Mouse (Mus musculus) thymus, postnatal 36 days (tissue): ENCODE results near the gene Robo2.
"Not testable (repeated sequence)": the region's sequence is repeated elsewhere in the genome, so short reads cannot be mapped to it uniquely, and the experiment has no call there.

Experiments
- DNase-seq, 2 experiments: peaks; one replicate each; pipeline ENCODE4 v3.0.0; 2022; ENCODE audit warnings: mixed read lengths in 2 of 2

Gene Robo2

DNA sequence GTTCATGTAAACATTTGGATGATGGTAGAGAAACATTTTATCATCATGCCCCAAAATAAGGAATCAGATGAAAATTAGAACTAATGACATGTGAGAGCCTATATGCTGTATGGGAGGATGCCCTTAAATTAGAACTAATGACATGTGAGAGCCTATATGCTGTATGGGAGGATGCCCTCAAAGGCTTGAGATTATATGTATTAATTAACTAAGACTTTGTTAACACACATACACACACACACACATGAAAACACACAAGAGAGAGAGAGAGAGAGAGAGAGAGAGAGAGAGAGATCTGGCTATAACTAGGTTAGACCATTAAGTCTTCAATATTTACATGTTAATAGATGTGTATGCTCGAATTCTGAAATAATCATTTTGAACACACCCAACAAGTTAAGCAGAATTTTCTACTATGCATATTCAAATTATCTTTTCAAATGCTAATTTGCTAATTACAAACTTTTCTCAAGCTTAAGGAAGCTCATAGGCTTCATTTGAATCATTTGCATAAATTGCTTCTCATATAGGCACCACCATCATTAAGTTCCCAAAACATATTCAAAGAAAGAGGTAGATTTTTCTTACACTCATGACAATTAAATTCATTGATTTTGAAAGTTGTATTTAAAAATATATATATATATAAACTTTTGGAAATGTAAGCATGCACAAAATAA, 211.5 kb downstream of the Robo2 start:
- no peak for DNase-seq

DNA sequence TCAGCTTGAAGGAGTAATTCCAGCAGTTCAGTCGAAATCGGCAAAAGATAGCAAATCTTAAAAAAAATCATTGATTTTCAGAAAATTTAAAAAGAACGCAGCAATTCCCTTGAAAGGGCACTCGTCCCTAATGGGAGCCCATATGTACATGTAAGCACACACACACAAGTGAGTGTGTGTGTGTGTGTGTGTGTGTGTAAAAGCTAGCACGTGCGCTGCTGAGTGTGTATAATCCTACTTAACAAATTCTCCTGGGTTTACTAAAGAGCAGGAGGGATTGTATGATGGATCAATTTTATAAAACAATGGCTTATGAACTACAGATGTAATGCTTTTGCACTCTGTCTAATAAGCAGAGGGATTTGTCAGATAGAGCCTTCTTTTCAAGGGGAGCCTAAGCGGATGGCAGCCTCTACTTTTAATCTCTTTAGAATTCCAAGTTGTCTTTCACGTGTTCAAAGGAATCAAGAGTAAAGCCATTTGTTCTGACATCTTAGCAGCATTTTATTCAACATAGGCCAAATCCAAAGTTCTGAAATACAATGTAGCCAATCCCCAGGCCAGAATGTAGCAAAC, 218.6 kb downstream of the Robo2 start:
- DNase-seq = no peak

DNA sequence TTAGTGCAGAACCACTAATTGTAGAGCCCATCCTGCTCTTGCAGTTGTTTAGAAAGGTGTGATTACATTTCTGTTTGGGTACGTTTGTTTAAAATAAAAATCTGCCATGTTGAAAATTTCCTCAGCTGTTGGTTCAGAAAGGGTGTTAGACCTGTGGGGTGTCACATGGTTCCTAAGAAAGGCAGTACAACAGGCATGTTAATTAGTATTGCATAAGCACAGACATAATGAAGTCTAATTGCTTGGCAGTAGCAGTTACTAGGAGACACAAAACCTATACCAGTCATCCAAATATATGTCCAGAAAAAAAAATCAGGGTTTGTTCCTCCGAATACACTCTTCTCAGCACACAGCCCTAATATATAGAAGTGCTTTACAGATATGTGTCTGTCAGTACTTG, 220.0 kb downstream of the Robo2 start:
- DNase-seq = no peak

DNA sequence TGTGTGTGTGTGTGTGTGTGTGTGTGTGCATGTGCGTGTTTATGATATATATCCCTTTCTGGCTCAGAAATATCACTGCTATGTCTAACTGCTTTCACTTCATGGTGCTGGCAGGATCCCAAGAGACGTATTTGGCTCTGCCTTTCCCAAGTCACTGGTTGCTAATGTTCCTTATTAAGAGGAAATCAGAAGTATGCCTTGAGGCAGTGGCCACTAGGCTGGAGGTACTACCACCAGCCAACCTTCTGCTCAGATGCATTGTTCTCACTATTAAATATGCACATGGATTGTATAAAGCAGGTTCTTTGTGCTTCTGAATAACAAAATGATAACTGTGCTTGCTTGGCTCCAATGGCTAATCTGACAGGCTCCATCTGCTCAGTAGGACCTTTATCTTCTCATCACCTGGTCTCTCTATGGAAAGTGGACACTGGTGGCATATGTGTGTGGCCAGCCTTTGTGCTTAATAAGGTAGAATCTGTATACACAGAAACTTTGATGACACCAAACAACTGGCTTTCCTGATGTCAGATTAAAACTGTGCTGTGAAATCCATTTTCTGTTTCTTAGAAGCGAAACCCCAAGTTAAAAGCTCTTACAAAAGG, 229.0 kb downstream of the Robo2 start:
- no peak for DNase-seq

DNA sequence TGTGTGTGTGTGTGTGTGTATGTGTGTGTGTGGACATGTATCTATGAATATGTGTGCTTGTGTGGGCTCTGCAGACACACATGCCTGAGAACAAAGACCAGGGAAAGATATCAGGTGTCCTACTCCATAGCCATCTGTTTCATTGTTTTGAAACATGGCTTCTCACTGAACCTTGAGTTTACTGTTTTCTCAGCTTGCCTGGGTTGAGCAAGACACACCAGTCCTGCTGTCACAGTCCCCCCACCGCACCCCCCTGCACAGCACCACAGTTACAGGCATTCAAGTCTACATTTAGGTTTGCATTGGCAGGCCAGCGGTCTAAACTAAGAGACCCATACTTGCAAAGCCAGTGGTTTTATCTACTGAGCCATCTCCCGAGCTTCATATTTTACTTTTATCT, 239.0 kb downstream of the Robo2 start:
- no peak for DNase-seq

DNA sequence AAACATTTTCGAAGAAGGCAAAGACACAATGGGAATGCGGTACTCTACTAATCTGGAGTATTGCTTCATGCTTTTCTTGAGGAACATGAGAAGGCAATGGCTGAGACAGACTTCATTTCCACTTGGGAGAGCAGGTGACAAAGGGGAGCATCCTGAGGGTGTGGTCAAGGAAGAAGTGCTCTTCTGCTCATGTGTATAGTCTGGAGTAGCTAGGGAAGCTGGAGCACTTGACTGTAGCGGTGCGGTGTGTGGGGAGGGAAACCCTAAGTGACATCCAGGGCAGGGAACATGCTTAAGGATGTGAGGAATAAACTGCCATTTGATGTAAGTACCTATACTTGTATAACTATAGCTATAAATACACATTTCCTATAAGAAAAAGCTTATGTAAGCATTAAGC, 242.0 kb downstream of the Robo2 start:
- no peak for DNase-seq

DNA sequence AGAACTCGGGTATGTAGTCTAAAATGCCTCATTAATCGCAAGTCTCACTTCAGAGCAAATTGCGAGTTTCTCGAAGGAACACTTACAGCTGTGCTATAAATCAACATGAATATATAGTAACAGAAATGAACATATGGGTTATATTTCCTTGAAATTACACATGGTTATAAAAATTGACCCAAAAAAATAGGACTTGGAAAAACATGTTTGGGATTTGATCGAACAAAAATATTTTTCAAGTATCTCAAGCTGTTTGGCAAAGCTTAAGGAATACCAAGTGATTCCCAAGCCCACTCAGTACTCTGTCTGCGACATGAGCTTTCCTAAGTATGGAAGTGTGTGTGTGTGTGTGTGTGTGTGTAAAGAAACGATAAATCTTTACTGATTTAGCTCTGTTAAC, 242.5 kb downstream of the Robo2 start:
- no peak for DNase-seq

DNA sequence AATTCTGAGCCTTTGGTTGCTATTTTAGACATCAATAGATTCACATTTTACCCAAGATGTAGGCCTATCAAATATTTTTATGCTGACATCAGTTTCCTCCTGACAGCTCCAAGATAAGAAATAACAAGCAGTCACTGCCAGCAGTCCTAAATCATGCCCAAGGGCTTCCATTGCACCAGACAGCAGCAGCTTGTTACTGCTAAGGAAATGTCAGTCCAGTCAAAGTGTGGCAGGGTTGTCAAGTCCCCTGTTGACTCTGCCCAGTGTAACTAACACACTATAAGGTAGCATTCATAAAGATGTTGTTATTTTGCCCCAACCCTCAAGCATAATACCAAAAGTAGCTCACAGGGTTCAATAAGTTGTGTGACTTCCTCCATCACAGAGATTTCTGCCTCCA, 243.8 kb downstream of the Robo2 start:
- no peak for DNase-seq

DNA sequence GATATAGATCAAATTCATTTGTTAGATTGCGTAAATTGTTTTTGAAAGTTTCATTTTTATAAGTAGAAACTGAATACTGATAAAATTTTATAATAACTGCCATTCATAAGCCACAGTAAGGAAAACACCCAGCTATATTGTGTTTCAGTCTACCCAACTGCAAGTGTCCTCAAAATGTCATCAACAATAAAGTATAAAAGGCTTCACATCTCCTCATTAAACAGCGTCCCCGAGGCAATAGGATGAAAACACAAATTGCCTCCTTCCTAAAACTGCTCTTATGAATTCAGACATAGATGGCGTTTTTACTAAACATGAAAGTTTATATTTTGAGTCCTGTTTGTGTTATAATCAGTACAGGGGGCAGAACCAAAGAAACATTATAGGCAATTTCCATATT, 249.6 kb downstream of the Robo2 start:
- DNase-seq = no peak

DNA sequence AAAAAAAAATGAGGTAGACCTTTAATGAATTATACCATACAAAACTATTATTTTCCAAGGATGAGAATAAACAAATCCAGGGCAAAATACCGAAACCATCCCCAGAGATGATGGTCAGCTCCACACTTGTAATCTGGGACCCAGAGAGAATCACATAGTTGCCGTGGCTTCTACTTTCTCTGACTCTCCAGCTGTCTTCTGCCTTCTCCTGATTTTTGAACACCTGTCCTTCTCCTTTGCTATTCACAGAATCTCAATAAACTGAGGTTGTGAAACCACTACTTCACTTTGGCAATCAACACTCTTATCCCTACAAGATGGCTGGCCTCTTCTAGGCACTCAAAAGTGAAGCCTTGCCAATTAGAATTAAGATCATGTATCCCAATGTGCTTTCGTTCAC, 252.4 kb downstream of the Robo2 start:
- DNase-seq = no peak

DNA sequence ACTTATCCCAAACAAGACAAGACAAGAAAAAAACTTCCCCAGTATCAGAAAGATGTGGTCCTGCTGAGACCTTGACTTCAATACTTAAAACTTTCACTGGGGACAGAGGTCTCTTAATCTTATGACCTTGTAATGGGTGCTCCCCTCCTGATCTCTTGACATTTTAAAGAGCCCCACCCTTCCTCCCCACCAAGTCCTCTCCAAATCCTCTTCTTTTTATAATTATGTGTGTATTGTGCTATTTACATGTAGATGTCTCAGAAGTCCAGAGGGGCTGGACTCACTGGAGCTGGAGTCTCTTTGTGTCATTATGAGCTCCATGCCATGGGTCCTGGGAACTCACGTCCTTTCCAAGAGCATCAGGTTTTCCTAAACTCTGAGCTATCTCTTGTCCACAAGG, 275.4 kb downstream of the Robo2 start:
- no peak for DNase-seq

DNA sequence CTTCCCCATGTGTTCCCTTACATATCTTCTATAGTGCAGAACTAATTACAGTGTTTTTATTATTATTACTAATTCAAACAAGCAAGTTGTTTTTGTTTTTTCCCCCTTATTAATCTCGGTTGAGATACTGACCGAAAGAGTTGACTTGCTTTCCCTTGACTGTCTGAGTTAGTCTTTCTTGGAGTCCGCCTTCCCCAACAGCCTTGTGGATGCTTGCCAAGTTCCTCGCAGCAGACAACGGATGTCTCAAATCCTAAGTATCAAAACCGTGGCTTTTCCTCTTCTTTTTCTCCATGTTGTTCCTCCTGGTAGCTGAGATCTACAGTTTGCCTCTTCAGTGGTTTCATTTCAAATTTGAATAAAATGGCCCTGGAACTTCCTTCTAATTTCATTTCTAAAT, 278.8 kb downstream of the Robo2 start:
- no peak for DNase-seq

DNA sequence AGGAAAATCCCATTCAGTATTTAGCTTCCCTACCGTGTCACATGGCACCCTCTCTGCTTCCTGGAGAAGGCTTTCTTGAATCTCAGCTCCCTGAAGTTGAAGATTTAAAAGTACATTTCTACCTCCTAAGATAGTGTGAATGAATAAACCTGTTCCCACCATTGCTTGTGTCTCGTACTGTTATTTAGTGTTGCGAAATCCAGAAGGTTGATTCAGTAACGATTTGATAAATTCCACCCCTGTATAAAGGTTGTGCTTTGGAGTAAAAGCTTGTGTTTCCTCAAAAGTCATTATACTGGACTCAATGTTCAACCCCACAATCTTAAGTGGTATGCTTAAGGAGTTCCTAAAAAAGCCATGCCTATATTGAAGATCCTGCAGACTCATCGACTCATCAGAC, 280.3 kb downstream of the Robo2 start:
- no peak for DNase-seq

DNA sequence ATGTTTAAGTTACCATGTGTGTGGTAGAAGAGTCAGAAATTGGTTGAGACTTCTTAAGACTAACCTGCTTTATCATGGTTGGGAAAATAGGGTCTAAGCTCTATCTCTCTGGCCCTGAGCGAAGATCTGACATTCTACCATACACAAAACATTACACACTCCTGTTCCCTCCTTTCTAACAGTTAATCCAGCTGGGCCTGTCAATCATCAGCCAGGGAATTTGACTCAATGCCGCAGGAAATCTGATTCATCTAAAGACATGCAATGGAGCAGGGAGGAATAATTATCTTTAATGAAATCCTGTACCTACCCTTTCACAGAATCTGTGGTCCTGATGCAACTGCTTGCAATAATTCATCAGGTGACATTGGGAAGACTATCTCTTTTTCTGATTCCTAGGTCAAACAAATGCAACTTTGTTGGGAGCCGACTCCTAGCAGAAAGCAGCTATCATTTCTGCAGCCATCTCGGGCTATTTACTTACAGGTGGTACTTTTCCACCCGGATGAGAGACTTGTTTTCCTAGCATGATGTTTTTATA, 283.1 kb downstream of the Robo2 start:
- DNase-seq = no peak

DNA sequence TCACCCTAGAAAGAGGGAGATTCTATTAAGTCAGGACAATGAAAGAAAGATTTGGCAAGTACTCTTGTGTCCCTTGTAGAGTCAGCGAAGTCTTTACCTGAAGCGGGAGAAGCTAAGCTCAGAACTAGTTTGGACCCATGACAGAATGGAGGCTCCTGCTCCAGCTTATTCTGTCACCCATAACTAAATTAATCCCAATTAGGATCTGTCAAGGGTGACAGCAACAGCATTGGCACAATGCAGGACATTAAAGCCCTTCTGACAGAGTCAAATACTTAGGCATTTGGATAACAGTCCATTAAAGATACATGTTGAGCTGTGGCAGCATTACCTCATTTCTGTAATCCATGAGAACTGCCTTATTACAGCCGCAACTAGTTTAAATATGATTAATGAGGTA, 298.5 kb downstream of the Robo2 start:
- no peak for DNase-seq

DNA sequence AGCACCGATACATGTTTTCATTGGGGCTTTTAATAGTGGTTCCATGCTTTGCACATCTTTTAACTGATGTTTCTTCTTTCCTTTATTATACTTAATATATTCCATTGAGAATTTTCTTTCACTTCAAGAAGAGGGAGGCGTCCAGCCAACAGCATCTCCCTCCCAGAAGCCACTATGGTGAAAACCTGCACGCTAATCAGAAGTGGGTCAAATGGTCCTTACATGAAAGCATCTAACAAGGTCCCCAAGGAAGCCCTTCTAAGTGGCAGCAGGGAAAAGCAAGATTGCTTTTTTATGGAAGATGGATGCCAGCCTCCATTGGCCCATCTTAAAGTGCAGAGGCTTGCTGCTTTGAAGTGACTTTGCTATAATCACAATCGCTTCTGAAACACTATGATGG, 300.5 kb downstream of the Robo2 start:
- no peak for DNase-seq

DNA sequence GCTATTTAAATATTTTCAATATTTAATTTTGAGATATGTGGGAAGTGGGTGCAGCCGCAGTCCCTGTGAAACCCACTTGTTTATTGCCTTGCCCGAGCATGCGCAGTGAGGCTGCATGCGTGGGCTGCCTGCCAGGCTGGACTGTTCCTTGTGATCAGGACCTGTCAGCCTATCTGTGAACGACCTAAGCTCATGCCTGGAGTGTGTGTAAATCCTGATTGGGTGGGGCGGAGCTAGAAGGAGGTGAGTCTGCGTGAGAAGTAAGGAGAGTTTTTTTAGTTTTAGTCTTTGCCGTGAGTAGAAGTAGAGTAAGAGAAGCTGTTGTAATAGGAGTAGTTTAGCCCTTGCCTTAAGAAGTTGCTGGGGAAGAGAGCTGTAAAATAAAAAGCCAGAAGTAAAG, 307.2 kb downstream of the Robo2 start:
- not testable (repeated sequence) for DNase-seq

DNA sequence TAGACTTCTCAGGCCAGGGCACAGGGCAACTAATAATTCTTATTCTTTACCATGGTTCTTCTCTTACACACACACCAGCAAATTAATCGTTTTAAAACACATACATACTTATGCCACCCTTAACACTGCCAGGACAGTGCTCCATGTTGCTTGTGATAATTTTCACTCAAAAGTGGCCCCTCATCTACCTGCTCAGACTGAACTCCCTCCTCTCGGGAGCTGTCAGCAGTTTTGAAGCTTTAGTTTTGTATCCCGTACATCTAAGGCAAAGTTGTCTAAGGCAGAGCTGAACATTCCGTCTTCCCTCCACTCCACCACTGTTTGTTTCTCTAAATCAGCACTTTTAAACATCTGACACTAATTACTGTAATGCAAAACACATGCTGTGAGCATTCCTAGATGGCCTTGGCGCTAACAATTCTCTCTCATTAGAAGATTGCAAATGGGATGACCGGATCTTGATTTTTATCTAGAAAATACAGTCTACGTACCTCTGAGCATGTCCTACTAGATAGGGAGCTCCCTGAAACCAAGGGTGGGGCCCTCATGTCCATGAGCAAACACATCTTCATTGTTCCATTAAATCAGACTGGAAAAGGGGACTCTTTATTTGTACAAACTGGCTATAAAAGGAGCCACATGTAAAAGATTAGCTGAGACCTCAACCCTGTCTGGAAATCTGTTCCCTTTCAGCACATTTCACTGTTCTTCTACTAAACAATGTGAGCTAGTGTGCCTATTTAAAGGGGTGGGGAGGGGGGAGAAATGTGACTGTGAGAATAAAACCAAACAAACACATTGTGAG, 318.4 kb downstream of the Robo2 start:
- no peak for DNase-seq

DNA sequence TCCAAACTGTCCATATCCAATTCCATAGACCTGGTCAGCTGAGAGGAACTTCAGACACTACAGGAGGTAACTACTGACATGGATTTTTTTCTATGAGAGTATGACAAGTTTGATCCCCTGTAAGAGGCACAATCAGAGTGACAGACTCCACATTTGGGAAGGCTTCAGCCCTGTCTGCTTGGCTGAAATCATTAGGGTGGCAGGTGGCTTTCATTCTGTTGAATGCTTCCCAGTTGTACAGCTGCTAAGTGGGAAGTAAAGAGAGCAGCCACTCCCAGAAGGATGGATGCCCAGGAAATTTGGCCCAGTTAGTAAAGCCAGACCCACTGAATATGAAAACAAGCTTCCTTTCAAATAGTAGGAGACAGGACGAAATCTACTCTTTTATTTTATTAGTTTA, 321.7 kb downstream of the Robo2 start:
- no peak for DNase-seq

DNA sequence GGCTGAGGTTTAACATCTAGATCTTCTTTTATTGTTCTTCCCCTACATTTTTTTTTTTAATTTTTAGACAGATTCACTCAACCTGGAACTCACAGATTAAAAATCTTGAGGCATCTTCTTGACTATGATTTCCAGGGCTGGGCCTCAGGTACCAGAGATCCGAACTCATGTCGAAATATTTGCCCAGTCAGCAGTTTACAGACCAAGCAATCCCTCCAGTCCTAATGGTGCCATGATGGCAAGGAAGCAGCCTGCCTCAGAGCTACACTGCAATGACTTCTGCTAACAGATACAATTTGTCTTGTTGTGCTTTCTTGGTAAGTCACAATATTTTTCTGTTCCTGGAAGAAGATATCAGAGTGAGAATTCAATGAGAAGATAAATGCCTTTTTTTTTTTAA, 327.4 kb downstream of the Robo2 start:
- no peak for DNase-seq

DNA sequence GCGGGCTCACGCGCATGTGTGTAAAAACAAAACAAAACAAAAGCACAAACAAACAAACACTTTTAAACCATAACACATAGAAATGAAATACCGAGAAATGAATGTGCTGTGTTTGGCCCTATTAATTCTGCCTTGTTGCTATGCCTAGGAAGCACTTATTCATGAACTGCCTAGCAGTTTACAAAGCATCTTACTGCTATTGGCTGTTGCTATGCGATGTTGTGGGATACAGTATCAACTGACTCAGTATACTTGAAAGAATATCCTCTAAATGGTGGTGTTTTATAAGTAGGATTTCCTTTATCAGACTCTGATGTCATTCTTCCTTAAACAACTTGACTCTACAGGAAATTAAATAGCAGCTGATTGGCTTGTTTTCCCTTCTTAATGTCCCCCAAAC, 339.0 kb downstream of the Robo2 start:
- DNase-seq = no peak

DNA sequence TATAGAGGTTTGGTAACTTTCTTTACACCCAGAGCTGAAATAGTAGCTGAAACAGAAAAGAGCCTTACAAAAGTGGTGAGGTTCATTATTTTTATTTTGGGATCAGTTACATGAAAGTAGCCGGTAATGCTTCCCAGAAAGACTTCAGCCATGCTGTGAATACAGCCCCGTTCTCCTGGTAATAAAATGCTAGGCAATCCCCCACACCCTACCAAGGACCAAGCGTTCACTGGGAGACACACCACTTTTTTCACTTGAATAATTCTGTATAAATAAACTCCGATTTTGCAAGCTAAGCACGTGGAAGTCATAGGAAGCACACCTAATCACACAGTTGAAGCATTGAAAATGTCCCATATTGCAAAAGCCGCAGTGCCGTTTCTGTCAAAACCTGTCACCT, 341.0 kb downstream of the Robo2 start:
- no peak for DNase-seq

DNA sequence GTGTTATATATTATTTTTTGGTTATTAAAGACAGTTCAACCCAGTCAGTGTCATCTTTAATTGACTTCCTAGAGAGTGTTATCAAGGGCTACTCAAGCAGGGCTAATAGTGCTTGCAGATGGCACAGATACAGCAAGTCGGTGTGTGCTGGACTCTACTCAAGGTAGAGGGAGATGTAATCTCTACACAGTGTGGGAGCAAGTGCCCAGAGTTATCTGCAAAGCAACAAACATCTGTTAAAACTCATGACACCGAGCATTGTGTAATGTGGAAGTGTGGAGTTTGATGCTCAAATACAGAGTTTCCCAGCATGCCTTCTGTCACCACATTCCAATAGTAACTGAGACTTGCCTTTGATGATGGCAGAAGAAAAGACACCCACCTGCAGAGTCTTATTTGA, 345.7 kb downstream of the Robo2 start:
- no peak for DNase-seq

DNA sequence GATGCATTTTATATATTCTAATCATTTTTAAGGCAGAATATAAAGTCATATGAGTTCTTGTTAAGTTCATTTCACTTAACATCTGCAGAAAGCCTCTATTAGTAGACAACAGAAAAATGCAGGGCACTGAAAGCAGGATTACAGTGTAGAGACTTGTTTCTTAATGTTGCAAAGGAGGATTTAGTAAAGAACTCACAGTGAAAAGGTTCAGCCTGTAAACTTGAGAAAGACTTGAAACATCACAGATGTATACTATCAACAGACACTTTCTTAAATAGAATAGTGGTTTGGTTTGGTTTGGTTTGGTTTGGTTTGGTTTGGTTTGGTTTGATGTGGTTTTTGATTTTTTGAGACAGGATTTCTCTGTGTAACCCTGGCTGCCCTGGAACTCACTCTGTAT, 349.7 kb downstream of the Robo2 start:
- no peak for DNase-seq
